Mouse (Mus musculus) T-helper 17 cell (primary cell): Measurements from ENCODE around the gene Gcgr.

Experiments used
- in situ Hi-C, 2 experiments: fragments of 300-600 bp; cut with MboI, MseI; formaldehyde crosslinking; loops; 1 replicate in 1 of 2; 2 replicates in 1 of 2; pipeline ENCODE4 v1.15.1; 2025; ENCODE audit warnings: high pct_unique_total_duplicates in 2 of 2

Gcgr gene

DNA sequence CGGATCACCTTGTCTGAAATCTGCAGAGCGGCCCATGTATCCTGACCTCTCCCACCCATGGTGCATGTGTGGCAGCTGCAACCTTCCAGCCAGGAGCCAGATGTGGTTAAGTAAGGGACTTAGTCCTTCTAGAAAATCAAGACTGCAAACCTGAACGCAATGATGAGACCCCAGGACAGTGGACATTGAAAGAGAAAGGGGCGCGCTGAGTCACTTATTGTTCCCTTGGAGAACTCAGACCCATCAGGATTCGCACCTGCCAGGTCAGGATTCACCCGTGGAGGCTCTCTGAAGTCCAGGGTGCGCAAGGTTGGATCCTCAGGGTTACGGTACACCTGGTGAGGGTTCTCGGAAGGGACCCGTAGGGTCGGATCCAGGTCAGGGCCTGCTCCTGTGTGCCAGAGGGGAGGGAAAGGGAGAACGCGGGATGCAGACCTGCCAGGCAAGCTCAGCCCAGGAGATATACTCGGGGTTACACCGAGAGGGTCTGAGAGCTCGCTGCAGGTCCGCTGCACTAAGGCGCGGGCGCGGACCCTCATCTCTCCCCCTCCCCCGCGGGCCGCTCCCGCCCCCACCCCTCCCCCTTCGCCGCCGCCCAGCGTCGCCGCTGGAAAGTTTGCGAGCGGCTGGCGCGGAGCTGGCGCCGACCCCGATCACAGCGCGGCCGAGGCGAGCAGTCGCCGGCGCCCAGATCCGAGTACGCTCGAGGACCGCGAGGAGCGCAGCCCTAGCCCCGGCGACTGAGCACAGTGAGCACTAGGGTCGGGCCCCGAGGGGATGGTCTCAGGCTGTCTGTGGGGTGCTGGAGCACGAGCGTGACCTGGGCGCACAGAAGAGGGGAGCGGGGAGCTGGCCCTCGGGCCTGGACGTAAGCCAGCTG lies at the start of gene Gcgr:
Gcgr (plus strand) TSS at position 615 of the 880 bp plus-strand sequence.
- in situ Hi-C loops = no loop called here

- in situ Hi-C loops = no loop called here
Measured at GRCm38 (mm10) chr11:120483448-120483934, 47.0 kb upstream of the Gcgr start.

GRCm38 (mm10) chr11:120484265-120484981 lies 46.1 kb upstream of the Gcgr start, which contains the start of gene Mrpl12:
Gene Mrpl12 (plus strand): TSS chr11:120484613.
- in situ Hi-C loops = no loop called here

DNA sequence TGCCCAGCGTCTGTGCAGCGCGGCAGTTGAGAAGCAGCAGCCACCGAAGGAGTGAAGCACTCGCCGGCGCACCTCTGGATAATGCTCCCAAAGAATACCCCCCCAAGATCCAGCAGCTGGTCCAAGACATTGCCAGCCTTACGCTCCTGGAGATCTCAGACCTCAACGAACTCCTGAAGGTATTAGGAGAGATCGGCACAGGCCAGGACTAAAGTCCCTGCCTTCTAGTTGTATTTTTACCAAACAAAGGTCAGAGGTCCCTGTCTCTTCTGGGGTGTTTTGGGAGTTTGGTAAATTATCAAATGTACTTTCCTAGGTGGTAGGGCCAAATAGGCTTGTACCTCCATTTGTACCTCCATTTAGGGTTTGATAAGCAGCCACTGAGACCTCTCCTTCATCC lies 45.2 kb upstream of the Gcgr start:
- in situ Hi-C loops = loop anchor here in 1 of 2 experiments (5.0 kb wide), 1 partner anchor 87 kb away; the partner anchor contains the start of gene P4hb

DNA sequence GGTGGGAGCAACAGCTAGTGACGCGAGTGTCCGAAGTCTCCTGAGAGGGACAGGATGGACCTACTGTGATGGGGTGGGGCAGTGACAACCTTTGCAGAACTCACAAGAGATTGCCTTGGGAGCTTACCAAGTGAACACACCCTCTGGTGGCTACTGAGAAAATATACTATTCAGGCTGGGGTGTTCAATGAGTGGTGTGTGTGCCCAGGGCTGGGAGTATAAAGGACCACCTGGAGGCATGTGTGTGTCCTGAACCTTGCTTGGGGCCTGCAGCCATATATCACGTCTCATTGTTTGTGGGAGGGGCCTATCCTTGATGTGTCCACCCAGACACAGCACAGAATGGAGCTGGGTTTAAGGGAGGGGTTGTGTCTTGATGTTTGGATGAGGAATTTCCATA lies 42.0 kb upstream of the Gcgr start:
- in situ Hi-C loops = loop anchor here in 1 of 2 experiments (5.0 kb wide), 1 partner anchor 84 kb away; the partner anchor contains the start of gene P4hb

GRCm38 (mm10) chr11:120489054-120489761 lies 41.3 kb upstream of the Gcgr start:
- in situ Hi-C loops = loop anchor here in 1 of 2 experiments (5.0 kb wide), 1 partner anchor 83 kb away; the partner anchor contains the start of gene P4hb

DNA sequence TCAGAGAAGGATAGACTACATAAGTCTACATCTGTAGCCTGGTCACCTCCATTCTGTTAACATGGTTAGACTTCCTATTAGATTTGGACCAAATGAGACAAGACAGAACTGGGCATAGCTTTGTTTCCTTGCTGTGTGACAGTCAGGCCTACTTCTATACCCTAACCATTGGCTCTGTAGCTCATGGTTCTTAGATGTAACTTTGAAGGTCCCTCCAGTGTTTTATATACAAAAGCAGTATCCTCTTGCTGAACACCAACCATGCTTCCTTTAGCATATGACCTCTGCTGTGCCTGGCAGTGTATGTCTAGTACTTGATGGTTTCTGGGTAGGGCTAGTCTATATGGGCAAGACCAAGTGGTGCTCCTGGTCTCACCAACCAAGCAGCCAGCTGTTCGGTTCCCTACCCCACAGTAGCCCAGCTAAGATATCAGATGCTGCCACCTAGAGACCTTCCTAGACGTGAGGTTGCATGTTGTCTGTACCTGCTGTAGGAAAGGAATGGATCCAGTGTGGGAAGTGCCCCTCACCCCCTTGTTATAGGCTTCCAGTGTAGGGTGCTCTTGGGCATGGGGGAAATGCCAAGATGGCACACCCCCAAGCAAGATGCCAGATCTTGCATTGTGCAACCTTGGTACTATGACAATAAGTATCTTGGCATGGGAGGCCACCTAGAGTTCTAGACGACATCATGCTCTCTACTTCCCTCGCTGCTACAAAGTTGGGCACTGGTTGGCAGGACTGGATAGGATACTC lies 40.0 kb upstream of the Gcgr start:
- in situ Hi-C loops = no loop called here

GRCm38 (mm10) chr11:120491317-120492023 lies 39.0 kb upstream of the Gcgr start, which contains the start of gene Slc25a10:
Gene Slc25a10 (plus strand): TSS chr11:120491840.
- in situ Hi-C loops = no loop called here

DNA sequence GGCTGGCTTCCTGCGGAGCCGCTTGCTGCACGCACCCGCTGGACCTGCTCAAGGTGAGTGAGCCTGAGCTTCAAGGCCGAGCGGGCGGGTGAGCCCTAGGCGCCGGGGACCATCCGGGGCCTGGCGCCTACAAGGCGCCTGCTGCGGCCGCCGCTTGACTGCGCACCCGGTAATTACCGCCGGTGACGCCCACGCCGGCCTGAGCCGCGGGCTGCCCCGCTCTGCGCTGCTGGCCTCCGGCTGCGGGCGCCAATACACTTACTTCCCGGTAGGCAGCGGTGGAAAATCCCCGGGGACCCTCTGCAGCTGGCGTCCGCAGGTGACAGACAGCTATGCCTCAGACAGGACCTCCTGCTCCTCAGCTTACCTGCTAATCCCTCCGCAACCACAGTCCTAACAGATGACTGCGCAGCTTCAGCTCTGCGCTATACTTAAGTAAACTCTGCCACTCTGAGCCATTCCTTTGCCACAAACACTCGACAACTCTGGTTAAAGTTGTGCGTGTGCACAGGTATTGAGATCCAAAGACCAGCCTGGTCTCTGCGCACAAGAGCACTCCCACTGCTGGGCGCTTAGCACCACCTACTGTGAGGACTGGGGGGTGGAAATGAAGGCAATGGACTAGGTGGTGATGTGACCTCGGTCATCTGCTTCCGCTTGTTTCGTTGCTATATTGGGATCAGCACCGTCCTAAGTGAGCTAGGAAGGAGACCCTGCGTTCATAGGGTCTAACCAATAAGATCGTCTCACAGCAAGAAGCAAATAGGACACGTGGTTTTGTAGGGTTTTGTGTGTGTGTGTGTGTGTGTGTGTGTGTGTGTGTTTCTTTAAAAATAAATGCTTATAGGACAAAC lies 38.2 kb upstream of the Gcgr start:
- in situ Hi-C loops = no loop called here

DNA sequence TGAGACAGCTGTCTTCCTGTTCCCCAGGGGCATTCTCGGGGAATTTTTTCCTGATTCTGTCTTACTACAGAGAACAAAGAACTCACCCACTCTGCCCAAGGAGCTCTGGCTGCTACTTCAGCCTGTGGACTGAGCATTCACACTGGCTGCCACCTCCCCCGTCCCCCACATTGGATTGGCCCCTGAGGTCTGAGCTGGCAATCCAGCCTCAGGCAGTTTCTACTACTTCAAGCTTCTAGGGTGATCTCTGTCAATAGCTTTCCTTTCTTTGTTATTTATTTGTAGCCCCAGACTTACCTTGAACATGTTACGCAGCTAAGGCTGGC lies 37.7 kb upstream of the Gcgr start:
- in situ Hi-C loops = no loop called here

DNA sequence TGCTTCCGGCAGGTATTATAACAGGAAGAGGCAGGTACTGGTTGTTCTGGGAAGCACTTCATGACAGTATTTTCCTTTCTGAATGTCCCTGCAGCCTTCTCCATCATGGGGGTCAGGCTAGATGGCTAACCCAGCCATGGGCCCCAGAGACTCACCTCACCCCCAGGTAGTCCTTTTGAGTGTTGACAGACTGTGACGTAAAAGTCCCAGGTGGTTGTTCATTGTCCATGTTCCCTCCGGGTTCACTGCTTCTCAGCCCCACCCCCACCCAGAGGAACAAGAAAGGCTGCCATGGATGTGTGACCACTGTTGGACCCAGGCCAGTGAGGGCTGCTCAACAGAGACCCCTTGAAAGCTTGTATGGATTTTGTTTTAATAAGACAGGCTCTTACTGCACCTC lies 37.1 kb upstream of the Gcgr start:
- in situ Hi-C loops = no loop called here

- in situ Hi-C loops = no loop called here
Measured at GRCm38 (mm10) chr11:120493911-120494310, 36.6 kb upstream of the Gcgr start.

DNA sequence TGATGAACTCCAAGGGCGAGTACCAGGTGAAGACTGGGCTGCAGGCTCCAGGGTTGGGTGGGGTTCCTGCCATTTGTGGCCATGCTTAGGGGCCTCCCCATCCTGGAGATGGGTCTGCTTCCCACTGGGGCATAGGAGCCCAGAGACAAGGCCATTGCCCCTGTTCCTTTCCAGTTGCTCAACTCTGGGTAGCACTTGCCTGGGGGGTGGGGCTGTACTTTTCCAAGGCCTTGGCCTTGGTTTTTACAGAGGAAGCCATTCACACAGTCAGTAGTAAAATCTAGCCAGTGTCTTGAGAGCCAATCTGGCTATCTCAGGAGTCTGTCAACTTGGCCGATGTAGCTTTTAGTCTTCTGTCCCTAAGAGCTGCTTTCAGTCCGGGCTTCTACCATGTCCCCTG lies 33.1 kb upstream of the Gcgr start:
- in situ Hi-C loops = no loop called here

DNA sequence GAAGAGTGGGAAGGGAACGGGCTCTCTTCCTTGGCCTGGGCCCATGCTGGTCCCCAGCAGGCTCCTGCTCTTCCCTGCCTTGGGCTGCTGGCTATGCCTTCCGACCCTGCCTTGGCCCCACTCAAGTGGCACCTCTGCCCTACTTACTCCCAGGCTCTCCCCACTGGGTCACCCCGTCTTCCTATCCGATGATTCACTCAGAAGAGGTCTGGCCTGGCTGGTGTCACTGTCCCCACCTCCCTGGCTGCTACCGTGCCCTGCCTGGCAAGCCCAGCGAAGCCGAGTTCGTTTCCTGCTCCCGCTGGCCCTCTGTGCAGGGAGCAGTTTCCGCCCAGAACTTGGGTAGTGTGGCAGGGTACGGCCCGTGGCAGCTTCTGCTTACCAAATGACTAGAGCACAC lies 32.3 kb upstream of the Gcgr start:
- in situ Hi-C loops = no loop called here

DNA sequence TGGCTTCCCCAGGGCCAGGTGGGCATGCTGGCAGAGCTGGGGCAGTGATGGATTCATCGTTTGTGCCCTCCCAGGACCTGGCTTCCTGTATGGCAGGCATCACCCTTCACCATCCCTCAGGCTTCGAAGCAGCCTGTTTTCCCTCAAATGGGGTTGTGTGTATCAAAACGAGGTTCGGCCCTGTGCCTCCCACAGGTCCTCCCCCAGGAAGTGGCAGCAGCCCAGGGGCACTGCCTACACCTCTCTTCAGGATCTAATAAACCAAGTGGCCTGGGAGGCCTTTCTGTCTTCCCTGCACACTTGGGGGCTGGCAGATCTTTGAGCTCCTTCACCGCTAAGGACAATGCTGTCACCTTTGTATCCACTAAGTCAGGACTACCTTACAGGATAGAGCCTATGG lies 31.6 kb upstream of the Gcgr start:
- in situ Hi-C loops = no loop called here

GRCm38 (mm10) chr11:120499894-120500293 lies 30.6 kb upstream of the Gcgr start:
- in situ Hi-C loops = no loop called here

DNA sequence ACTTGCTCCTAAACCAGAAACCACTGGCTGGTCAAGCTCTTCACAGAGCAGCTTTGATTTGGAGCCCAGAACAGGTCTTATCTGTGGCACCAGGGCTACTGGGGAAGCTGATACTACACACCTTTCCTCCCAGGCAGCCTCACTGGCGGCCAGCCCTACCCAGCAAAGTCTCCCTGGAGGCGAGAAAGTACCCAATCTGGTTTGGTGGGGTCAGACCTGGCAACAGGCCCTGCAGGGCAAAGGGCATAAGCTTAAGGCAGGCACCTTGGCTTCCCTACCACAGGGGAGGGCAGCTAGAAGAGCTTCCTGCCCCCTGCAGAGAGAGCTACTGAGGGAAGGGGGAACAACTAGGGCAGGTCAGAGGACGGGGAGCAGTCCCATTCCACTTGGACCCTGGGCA lies 30.1 kb upstream of the Gcgr start:
- in situ Hi-C loops = no loop called here

- in situ Hi-C loops = no loop called here
Measured at GRCm38 (mm10) chr11:120501018-120501417, 29.5 kb upstream of the Gcgr start.

DNA sequence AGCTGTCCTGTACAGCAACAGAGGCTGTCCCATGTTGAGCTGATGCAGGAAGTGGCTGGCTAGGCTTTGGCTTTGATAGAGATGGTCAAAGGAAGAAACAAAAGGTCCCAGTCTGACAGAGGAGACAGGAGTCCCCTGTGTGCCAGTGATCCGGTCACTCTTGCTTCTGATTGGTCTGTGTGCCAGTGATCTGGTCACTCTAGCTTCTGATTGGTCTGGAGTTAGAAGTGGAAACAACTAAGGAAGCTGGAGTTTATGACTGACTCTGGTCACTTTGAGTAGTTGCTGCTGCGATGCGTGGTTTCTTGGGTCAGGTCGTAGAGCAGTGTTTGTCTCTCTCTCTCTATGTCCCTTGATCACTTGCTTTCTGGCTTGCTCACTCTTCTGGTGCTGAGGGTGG lies 28.8 kb upstream of the Gcgr start:
- in situ Hi-C loops = no loop called here
